Mouse (Mus musculus) layer of hippocampus, postnatal 36 days (tissue): ENCODE data around the gene Naaladl2. TPM values are rescaled to one million over a fixed set of nuclear protein-coding genes. Genes with fewer than 3 reads are reported as not detected.
"Not testable (repeated sequence)": the region's sequence is repeated elsewhere in the genome, so short reads cannot be mapped to it uniquely, and the experiment has no call there.

Source experiments
- DNase-seq, 2 experiments: peaks; one replicate each; pipeline ENCODE4 v3.0.0; 2022
- total RNA-seq, 2 experiments: library from RNA; stranded (reverse); gene quantifications; 2 replicates each; pipeline ENCODE4 v1.2.3; 2021

Gene Naaladl2
- total RNA-seq, 2 experiments from 2014 or later: 2.4 to 2.5 TPM

GRCm38 (mm10) chr3:24225418-24225817 is 918.6 kb downstream of the Naaladl2 start:
- DNase-seq: no peak

GRCm38 (mm10) chr3:24217476-24217875 is 926.6 kb downstream of the Naaladl2 start:
- no peak for DNase-seq

DNA sequence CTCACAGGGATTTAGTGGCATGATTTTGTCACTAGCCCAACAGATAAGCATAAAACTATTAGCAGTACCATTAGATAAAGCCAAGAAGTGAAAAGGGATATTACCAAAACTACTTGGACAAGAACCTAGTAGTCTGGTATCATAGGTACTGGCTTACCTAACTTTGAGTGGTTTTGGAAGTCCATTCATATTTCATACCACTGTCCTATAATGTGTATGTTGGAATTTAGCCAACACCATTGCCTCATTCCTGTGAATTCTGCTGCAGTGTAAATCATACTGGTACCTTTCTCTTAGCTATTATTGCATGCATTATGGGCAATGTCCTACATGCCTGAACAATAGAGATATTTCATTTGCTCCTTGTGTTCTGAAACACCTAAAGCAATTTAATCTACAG is 977.5 kb downstream of the Naaladl2 start:
- DNase-seq: no peak

DNA sequence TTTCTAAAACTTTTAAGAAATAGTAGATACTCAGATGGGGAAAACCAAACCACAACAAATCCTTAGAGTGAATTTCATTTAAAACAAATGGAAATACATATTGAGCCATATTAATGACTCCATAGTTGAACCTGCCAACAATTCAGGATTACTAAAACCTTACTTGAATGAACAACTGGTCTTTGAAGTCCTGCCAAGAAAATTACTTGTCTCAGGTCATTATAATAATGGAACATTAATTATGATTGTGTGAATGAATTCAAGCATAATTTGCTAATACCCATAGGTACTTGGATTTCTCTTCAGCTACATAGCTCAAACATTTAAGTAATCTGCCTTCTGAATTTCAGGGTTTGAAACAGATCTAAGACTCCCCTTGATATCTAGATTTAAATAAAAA is 980.1 kb downstream of the Naaladl2 start:
- no peak for DNase-seq

GRCm38 (mm10) chr3:24151086-24151815 is 992.8 kb downstream of the Naaladl2 start:
- DNase-seq: not testable (repeated sequence)

DNA sequence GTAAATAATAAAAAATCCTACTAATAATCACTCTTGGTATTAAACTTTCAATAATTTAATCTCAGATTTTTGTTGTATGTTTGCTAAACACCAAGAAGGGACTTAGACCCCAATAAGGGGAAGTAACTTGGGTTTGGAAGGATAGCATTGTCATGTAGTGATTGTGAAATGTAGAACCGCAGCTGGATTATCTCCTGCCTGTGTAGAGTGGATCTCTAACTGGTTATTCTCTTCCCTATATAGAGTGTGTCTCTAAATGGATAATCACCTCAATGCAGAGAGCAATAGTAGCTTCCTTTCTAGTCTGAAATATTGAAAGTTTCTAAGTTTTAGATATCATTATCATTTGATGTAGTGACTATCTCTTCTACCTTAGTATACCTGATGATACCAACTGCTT is 1001.3 kb downstream of the Naaladl2 start:
- no peak for DNase-seq

GRCm38 (mm10) chr3:24138002-24138401 is 1006.1 kb downstream of the Naaladl2 start:
- no peak for DNase-seq

DNA sequence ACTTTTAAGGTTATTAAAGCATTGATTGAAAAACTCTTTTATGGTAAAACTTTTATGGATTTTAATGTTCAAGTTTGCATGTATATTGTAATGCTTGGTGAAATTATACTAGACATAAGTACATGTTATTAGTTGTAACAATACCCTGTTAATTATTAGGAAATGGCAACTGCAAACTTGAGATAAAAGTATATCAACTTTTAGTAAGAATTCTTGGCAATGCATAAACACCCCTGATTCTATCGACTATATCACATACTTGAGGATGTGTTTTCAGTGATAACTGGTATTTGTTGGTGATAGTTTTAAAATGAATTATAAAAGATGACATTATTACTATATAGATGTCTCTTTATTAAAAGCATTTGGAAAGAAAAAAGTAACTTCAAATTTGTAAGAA is 1017.9 kb downstream of the Naaladl2 start:
- DNase-seq: no peak

- DNase-seq: no peak
Observed at GRCm38 (mm10) chr3:24124034-24124433, 1020.0 kb downstream of the Naaladl2 start.

DNA sequence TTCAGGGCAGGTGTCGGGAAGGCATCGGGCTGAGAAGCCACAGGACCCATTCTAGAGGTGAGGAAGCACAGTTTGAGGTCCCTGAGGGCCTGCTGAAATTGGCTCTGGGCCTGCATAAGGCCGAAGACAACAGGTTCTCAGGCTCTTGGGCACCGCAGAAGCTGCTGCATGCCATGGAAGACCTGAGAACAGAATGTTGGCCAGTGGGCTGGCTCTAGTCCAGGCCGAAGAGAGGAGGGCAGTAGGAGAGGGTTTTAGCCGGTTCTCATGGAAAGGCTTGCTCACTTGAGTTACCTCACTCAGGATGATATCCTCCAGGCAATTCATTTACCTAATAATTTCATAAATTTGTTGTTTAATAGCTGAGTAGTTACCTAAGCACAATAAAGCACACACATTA is 1025.9 kb downstream of the Naaladl2 start:
- no peak for DNase-seq

DNA sequence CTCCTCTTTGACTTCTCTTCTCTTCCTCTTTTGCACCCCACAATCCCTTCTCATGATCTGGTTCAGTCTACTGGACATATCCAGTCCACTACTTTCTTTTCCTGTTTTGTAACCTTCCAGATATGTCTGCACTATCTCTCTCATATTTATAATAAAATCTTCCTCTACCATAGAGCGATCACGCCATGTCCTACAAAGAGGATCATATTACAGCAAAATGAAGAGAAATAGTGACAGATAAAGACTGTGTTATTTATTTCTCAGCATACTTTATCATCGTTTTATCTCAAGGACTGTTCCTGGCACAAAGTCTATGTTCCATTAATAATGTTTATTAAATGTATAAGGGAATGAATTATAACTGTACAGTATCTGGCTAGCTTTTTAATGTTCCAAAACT is 1029.2 kb downstream of the Naaladl2 start:
- no peak for DNase-seq

GRCm38 (mm10) chr3:24113360-24113759 is 1030.7 kb downstream of the Naaladl2 start:
- no peak for DNase-seq

- DNase-seq: no peak
Observed at GRCm38 (mm10) chr3:24106391-24106790, 1037.7 kb downstream of the Naaladl2 start.

DNA sequence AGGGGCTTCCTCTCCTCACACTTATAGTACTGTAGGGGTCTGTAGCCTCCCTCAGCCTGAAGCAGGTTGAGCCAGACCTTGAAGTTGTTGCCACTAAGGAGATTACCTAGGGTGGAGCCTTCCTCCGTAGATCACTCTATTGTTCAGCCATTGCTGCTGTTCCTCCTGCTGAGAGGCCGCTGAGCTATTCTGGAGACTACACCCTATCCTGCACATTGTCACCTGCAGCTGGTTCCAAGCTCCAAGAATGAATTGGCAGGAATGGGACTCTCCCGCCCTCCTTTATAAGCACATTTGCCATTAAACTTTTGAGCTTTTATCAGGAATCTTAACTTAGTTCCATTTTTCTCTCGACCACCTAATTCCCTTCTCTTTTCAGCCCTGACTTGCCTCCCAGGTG is 1064.3 kb downstream of the Naaladl2 start:
- no peak for DNase-seq

DNA sequence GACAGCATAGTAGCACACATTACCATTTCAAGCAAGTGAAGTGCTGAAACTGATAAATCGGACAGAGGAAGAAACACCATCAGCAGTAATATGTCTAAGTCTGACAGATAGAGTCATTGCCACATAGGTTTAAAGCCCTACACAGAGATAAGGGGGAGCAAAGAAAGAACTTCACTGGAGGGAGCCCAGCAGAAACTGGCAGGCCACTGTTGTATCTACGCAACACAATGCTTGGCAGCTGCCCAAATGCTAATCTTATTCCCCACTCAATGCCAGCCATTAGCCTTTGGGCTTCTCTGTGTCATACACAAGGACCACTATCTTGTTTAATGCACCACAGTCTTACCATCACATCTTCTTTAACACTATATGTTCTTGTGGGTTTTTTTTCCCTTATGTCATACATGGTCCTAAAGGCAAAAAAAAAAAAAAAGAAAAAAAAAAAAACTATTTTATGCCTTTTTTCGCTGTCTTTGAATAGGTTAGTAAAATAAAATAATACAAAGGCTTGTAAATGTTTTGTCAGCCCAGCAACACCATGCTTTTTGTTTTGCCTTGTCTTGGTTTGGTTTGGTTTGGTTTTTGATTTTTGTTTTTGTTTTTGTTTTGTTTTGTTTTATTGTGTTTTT is 1072.8 kb downstream of the Naaladl2 start:
- DNase-seq: no peak

DNA sequence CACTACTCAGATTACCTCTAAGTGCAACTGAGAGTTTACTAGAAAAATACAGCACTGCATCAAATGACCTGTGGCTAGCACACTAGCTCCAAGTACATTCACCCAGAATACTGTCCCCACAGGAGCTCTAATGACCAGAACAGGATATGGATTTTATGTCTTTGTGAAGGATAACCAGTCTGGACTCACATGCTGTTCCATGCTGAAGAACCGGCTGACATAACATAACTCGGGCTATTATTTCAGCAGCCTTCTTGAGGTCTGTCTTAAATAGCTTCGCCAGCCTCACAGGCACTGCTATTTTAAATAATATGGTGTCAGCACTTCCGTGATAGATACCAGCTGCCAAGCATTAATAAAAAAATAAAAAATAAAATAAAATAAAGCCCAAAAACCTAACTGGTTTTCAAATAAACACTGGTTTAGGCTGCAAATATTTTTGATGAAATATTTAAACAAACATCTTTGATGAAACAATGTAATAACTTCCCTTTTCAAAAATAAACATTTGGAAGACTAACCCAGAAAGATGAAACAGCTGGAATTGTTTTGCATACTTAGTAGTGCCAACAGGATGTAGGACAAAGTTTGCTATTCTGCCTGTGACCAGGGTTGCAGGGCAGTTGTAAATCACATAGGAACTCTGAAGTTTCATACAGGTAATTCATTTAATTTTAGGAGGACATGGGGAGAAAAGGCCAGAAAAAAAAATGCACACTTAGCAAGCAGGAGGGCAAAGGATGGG is 1073.5 kb downstream of the Naaladl2 start:
- no peak for DNase-seq

GRCm38 (mm10) chr3:24048217-24048616 is 1095.8 kb downstream of the Naaladl2 start:
- DNase-seq: no peak

DNA sequence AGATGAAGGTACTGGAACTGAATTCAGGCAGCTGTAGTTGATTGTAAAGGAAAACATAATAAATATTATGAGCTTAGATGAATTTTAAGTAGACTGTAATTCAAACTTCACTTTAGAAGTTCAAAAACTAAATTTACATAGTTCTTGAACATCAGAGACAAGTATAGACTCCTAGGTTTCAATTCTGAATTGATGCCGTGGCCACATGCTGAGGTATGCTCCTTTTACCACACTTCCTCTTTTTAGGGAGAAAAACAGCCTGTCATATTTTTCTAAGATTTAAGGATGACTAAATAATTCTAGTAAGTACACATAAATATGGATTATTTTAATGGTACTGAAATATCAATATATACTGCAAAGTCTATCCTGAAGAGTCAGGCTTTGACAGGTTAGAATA is 1142.3 kb downstream of the Naaladl2 start:
- DNase-seq: no peak

GRCm38 (mm10) chr3:23973727-23974126 is 1170.3 kb downstream of the Naaladl2 start:
- DNase-seq: no peak

GRCm38 (mm10) chr3:23972747-23973667 is 1171.1 kb downstream of the Naaladl2 start:
- DNase-seq: no peak

DNA sequence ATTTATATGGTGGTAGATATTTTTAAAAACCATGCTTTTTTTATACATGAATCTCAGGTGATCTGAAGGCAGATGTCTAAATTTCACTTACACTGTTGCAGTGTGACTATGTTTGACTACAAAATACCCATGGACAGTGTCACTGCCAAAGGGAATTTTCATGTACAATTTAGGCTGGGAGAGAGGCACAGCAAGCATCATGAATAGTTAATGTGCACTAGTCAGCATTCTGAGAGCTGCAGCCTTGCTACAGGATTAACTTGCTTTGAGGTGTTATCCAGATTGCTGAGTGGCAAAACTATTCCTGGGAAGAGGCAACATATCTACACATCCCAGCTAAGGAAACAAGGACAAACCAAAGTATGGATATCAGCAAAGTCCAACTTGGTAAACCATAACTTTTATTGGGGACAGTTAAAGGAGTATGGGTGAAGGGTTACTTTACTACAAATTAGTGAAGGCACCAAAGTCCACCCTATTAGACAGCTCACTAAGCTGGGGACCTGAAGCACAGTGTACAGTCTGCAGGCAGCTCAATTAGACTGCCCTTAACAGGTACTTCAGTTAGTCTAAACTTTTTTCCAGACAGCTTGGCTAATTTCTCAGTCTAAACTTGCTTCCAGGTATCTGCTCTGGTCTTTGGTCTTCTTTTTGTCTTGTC is 1181.0 kb downstream of the Naaladl2 start:
- no peak for DNase-seq

DNA sequence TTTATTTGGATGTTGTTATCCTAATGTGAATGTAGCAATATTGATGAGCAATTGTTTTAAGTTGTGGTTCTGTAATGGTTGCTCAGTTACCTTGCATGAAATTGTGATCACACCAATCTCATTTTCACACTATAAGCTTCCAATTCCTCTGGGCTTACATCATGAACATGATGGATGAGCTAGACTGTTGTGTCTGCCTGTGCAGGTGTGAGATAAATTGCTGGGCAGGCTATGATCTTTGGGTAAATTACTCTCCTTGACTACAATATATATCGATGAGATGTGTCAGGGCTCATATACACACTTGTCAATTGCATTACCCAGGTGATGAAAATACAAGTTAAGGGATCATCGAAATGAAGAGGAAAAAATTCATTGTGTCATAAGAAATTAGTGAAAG is 1197.9 kb downstream of the Naaladl2 start:
- DNase-seq: no peak
